Mouse (Mus musculus) neutrophil, adult 83 days (primary cell): ENCODE measurements around the gene Acot13. TPM values are rescaled to one million over a fixed set of nuclear protein-coding genes. Genes with fewer than 3 reads are reported as not detected.

Experiments
- total RNA-seq, 2 experiments: library from RNA; stranded (reverse); gene quantifications; one replicate each; pipeline ENCODE4 v1.2.4; 2023

Acot13 gene
- total RNA-seq, result 10 to 100 TPM in 1 of 2 experiments, 1 to 10 TPM in 1; 8.7 to 10.3 TPM

GRCm38 (mm10) chr13:24831353-24832130 is at the start of gene Acot13, which contains the start of gene Tdp2:
Acot13 (minus strand) TSS chr13:24831540.
Tdp2 (plus strand) TSS chr13:24831679.

GRCm38 (mm10) chr13:24844983-24845955 is 13.9 kb upstream of the Acot13 start, which contains the start of gene D130043K22Rik:
D130043K22Rik (plus strand) TSS chr13:24845135.

GRCm38 (mm10) chr13:24801308-24801921 is 29.9 kb downstream of the Acot13 start, which contains the start of gene BC005537:
BC005537 (plus strand) TSS chr13:24801657.

Other genes with a start within 250 kb of the Acot13 start
- gene Ripor2, start 249.4 kb downstream of the Acot13 start, total RNA-seq, result 100 to 1,000 TPM; 291 to 296 TPM
- not detected for gene Armh2, start 90.3 kb downstream of the Acot13 start, total RNA-seq
- gene Gmnn, start 69.6 kb downstream of the Acot13 start, total RNA-seq, result 10 to 100 TPM; 35.9 to 40.2 TPM
- 100 to 1,000 TPM; 150 to 172 TPM for gene BC005537, start 29.9 kb downstream of the Acot13 start, total RNA-seq
- 10 to 100 TPM; 22.7 to 24.9 TPM for gene Tdp2, start 139 bp upstream of the Acot13 start, total RNA-seq
- not detected for gene D130043K22Rik, start 13.6 kb upstream of the Acot13 start, total RNA-seq
- 1 to 10 TPM in 1 of 2 experiments, under 1 TPM in 1; 0.66 to 1.3 TPM for gene Aldh5a1, start 106.1 kb upstream of the Acot13 start, total RNA-seq
- under 1 TPM; 0.59 to 0.82 TPM for gene Gpld1, start 111.6 kb upstream of the Acot13 start, total RNA-seq
- gene Mrs2, start 188.8 kb upstream of the Acot13 start, total RNA-seq, result 10 to 100 TPM; 25.5 to 28.7 TPM
- not detected for gene Dcdc2a, start 224.5 kb upstream of the Acot13 start, total RNA-seq